Mouse (Mus musculus) gastrocnemius, postnatal 4 days (tissue): ENCODE data around the gene Hkdc1. TPM values are rescaled to one million over a fixed set of nuclear protein-coding genes. Genes with fewer than 3 reads are reported as not detected.
A peak's percentile ranks its signal among the peaks of the same experiment; 100 is the strongest.
"Not testable (repeated sequence)": the region's sequence is repeated elsewhere in the genome, so short reads cannot be mapped to it uniquely, and the experiment has no call there.

Source experiments
- DNase-seq, 2 experiments: peaks; one replicate each; pipeline ENCODE4 v3.0.0; 2021 to 2022; ENCODE audit warnings: low spot score in 2 of 2, mixed read lengths in 2 of 2
- long read RNA-seq, 2 experiments: library from polyadenylated mRNA; stranded (forward); transcript quantifications; one replicate each; pipeline ENCODE4 v2.0.0; 2021
- total RNA-seq, 2 experiments: library from RNA; stranded (reverse); gene quantifications; 2 replicates each; pipeline ENCODE4 v1.2.3; 2021

The Hkdc1 gene
- under 1 TPM; 0.62 to 0.71 TPM for total RNA-seq
- long read RNA-seq, experiment 1 = 0 reads
- long read RNA-seq, experiment 2 = 0 reads

GRCm38 (mm10) chr10:62422255-62422654 lies at the start of gene Hkdc1:
Gene Hkdc1 (minus strand): TSS chr10:62422491.
- no peak for DNase-seq

DNA sequence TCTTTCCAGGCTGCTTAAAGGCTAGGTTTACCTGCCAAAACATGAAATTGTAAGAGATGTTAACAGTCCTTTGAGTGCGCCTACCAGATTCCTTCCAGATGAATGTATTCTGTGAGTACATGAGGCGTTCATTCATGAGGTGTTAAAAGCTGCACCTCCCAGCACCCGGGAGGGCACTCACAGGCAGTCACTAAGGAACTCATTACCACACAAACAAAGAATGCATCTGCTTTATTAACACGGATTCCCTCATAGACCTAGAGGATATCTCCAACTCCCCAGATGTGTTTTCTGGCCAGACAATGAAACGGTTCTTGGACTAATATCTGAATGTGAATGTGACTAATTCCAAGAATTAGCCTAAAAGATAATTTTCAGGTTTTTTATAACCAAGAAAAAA lies 48.8 kb upstream of the Hkdc1 start:
- DNase-seq = no peak

- DNase-seq = no peak
These were observed 47.4 kb upstream of the Hkdc1 start for GRCm38 (mm10) chr10:62469736-62470135.

DNA sequence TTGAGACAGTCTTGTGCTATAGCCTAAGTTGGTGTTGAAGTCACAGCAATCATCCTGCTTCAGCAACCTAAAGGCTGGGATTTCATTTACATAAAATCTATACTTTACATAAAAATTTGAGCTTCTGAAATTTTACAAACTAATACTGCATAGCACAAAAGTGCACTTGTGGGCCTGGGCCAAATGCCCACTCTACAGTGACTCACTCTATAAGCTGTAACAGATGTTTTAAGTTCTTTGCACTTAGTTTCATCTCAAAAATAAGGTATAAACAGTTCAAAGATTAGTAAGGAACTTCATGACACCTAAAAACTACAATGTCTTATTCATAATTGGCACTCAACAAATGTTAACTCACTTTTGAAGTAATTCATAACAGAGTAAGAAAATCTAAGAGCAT lies 39.0 kb upstream of the Hkdc1 start:
- no peak for DNase-seq

GRCm38 (mm10) chr10:62452001-62452400 lies 29.7 kb upstream of the Hkdc1 start:
- DNase-seq = not testable (repeated sequence)

- DNase-seq = no peak
These were observed 28.0 kb upstream of the Hkdc1 start for GRCm38 (mm10) chr10:62450280-62450640.

DNA sequence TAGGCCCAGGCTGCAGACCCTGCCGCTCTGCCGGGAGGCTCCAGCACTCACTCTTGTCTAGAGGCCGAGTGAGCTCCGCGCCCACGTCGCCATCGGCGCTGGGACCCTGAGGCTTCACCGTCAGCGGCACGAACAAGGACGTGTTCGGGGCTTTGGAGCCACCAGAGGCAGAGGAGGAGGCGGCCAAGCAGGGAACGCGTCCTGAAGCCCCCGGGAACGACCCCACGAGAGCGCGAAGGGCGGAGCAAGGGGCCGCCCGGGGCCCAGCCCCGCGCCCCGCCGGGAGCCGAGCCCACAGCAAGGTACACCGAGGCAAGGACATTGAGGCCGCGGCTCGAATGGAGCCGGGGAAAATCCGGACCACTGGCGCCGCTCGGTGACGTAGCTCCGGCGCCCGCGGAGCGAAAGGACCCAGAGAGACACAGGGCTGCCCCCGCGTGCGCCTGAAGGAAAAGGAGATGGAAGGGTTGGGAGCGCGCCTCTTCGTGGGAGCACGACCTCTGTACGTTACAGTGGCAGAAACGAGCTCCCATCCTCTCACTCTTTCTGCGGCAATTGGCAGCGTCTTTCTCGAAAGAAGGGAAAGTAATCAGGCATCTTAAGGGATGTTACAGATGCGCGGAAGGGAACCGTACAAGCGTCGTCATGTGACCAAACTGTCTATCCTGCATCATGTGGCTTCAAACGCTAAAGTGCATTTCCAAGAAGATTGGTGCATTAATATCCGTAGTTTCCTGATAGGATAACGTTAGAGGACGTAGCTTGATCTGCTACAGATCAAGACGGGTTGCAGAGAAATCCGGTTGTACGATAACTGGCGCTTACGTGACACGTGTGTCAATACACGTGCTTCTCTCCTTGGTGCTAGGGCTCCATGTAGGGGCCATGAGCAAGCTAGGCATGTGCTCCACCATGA lies 27.3 kb upstream of the Hkdc1 start, which contains the start of the genes 4930507D05Rik and Supv3l1:
4930507D05Rik (plus strand) TSS at position 126 of the 916 bp plus-strand sequence.
Supv3l1 (minus strand) TSS at position 375 of the 916 bp plus-strand sequence.
- DNase-seq = peak; percentile 79 to 92

GRCm38 (mm10) chr10:62430427-62430826 lies 8.1 kb upstream of the Hkdc1 start:
- no peak for DNase-seq

- no peak for DNase-seq
These were observed 3.0 kb upstream of the Hkdc1 start for GRCm38 (mm10) chr10:62425081-62425871.

GRCm38 (mm10) chr10:62421127-62421526 lies 1.2 kb downstream of the Hkdc1 start:
- DNase-seq = no peak

- no peak for DNase-seq
These were observed 1.9 kb downstream of the Hkdc1 start for GRCm38 (mm10) chr10:62420399-62420798.

GRCm38 (mm10) chr10:62419422-62419821 lies 2.9 kb downstream of the Hkdc1 start:
- no peak for DNase-seq

DNA sequence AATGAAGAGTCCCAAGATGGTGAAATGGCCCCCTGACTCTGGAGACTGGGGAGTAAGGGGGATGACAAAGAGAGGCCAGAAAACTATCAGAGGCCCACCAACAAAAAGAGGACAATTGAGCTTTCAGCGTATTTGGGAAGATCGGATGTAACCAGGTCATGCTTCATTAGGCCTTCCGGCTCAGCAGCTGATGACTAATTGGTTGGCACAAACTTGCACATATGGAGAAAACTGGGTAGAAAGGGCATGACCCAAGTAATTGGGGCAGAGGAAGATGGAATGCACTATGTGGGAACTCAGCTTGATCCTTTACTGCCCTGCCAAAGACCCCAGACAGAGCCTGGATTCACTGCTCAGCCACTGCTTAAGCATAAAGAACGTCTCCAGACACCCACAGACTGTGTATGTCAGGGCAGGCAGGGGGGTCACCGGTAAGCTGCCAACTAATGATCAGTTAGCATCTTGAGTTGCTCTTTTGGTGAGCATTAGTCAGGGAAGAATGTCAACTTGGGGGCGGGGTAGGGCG lies 3.4 kb downstream of the Hkdc1 start:
- no peak for DNase-seq

DNA sequence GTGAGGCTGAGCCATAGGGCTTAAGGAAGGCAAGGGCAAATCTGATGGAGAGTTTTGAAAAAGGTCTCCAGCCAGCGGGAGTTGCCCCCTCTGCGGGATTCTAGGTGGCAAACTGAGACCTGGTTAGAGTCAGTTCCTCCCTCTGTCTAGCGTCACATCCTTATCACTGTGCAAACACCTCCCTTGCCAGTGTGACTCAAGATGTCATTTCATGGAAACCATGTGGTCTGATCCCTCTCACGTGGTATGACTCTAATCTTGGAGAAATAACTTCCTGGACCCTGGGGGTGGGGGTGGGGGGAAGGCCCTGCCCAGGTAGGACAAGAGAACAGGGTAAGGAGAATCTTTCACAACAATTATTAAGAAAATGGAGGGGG lies 8.7 kb downstream of the Hkdc1 start:
- no peak for DNase-seq

DNA sequence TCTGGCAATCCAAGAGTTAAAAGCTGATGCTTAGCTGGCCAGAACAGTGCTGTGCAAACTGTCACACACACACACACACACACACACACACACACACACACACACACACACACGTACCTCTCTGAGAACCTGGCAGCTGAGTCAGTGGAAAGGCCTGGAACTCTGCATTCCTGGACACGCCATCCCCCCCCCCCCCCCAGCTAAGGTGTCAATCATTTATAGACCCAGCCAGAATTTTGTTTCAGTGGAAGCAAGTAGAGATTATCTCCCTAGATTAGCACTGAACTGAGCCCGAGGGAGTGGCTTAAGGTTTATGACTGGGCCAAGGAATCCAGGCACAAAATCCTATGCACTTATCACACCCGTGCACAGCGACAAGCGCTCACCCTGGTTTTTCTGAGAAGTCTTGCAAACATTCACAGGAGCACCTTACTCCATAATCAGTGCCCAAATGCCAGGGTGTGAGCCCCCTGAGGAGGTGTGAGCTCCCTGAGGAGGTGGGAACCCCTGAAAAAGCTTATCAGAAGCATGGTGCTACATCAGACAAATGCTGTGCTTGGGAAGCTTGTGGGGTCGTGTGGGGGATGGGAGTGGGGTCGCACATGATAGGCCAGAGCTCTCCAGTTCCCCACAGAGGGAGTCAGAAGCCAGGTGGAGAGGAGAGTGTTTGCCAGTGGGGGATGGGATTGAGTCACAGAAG lies 9.2 kb downstream of the Hkdc1 start:
- DNase-seq = no peak

- no peak for DNase-seq
These were observed 10.6 kb downstream of the Hkdc1 start for GRCm38 (mm10) chr10:62411431-62412410.

DNA sequence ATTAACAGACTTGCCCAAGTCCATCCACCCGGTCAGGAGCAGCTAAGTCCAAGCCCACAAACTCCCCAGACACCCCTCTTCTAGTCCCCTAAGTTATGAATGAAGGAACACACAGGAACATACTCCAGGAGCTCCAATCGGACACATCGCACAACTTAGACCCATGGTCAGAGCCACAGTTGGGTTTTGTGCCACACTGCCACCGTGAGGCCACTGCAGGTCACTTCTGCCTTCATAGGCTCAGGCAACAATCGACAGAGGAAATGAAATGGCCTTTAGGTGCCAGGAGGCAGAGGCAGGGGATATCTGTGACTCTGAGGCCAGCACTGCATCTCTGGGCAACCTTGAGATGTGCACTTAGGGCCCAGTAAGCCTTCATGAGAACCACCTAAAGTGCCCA lies 11.3 kb downstream of the Hkdc1 start:
- DNase-seq = peak; percentile 38 to 67

- peak; percentile 32 to 76 for DNase-seq
These were observed 17.4 kb downstream of the Hkdc1 start for GRCm38 (mm10) chr10:62404901-62405300.

DNA sequence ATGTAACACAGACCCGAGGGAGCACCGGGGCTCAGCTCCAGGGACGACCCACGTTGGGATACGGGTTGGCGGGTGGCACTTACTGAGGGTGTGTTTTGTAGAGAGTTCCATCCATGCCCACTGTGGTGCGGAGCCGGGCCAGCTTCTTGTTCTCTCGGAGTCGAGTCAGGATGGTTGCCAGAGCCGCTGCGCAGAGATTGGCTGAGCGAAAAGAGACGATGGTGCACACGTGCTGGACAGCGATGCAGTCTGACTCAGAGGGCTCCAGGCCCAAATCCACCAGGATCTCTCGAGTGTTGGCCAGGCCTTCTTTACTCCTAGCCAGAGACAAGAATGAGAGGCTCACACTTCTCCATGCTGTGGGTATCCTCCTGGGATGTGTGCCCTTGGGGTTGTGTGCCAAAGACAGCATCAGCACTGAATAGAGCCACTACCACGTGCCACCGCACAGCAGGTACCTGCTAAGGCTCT lies 20.6 kb downstream of the Hkdc1 start:
- DNase-seq = peak in 1 of 2 experiments; percentile 56

DNA sequence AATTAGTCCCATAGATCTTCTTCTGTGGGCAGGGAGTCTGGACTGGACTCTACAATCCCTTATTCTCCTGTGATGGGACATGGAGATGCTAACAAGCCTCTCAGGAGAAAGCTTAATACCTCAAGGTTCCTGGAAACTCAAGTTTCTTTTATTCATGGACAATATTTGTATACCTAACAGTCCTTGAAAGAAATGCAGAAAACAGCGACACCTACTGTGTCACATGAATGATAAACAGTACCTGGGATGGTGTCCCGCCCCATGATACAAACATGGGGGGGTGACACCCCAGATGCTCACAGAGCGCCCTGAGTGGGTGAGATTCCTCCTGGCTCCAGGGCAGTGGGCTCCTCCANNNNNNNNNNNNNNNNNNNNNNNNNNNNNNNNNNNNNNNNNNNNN lies 39.3 kb downstream of the Hkdc1 start:
- DNase-seq = no peak
